Mouse (Mus musculus): Measurements from ENCODE around the gene Uhrf2.

DNA sequence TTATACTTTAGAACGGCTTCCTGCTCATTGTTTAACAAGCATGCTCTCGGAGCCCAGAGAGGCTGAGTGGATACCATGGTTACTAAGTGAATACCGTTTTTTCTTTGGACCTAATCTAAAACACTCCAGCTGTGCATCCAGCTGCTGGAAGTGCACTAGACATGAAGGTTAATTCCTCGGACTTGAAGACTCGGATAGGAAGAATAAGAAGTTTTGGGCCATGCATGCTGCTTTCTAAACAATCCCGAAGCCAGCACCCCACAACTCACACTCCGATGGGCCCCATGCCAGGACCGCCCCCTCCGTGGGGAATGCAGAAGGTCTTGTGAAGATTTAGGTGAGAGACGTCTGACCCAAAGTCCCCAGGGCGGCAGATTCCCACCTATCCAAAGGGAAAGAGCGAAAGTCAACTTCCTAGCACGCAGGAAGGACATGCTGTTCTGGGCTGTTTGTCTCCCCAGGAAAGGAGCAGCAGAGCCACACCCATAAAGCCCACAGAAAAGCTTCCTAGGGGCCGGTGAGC, 84.7 kb downstream of the Uhrf2 start:
- TF ChIP-seq POLR2A (IDR thresholded peaks at IDR 0.05; ENCODE audit: insufficient read length, low read depth) (no peak), E2F4 (IDR thresholded peaks at IDR 0.05; ENCODE audit: insufficient read depth) (no peak), USF1 (IDR thresholded peaks at IDR 0.05; ENCODE audit: low read depth) (no peak), MAX (IDR thresholded peaks at IDR 0.05; ENCODE audit: low read depth) (no peak), MYOD1 (IDR thresholded peaks at IDR 0.05; ENCODE audit: control insufficient read depth in 1 of 3, insufficient read length in 2 of 3, low read depth in 2 of 3) (no peak), SRF (IDR thresholded peaks at IDR 0.05; ENCODE audit: control insufficient read depth, insufficient read length, low read depth) (no peak), POLR2AphosphoS2 (IDR thresholded peaks at IDR 0.05; ENCODE audit: insufficient read length, low read depth) (no peak), TCF12 (IDR thresholded peaks at IDR 0.05; ENCODE audit: insufficient read depth, poor library complexity, severe bottlenecking) (no peak), TCF3 (IDR thresholded peaks at IDR 0.05; ENCODE audit: insufficient read length, low read depth) (no peak)

All from myocyte (in vitro differentiated cells).